Mouse (Mus musculus): Measurements from ENCODE around the gene Cask.
A peak's percentile ranks its signal among the peaks of the same experiment; 100 is the strongest.
"Not testable (repeated sequence)": the region's sequence is repeated elsewhere in the genome, so short reads cannot be mapped to it uniquely, and the experiment has no call there.

Gene Cask

GRCm38 (mm10) chrX:13851285-13851684 lies at the start of gene Cask:
Gene Cask (minus strand): TSS chrX:13851367.
- DNase-seq (ENCODE audit: low spot score in 2 of 2): no peak

- no peak for DNase-seq (ENCODE audit: low spot score in 2 of 2)
Measured at GRCm38 (mm10) chrX:13889976-13890375, 38.8 kb upstream of the Cask start.

- no peak for DNase-seq (ENCODE audit: low spot score in 2 of 2)
Measured at GRCm38 (mm10) chrX:13884348-13884747, 33.2 kb upstream of the Cask start.

DNA sequence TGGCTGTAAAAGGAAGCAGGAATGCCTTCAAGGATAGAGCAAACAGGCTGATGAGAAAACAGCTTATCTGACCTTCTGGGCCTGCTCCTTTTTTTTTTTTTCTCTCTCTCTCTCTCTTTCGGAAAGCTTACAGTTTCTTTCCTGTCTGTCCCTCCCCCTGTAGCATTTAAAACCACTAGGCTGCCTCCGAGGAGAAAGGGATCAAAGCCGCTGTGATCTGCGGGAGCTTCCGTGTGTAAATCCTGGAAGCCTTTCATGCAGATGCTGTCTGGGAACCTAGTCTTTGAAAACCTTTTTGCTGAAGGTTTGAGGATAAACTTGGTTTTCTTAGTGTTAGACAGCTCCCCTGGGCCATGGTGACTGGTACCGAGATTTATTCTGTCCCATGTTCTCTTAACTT lies 30.8 kb upstream of the Cask start:
- DNase-seq (ENCODE audit: low spot score in 2 of 2): no peak

DNA sequence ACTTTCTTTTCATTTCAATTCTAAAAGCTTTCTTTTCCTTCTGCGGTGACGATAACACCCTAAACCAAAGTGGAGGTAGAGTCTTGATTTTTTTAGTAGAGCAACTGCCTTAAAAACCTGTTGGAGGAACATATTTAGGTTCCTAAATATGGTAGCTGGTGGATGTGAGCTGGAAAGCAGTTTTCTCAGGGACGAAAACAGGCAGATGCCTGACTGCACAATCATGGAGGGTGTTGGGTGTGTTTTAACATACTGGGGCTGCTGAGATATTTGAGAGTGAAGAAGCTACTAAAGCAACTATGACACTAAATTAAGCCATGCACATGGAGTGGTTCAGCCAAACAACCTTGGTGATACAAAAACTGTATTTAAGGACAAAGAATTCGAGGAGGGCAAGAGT lies 9.0 kb upstream of the Cask start:
- DNase-seq (ENCODE audit: low spot score in 2 of 2): no peak

- no peak for DNase-seq (ENCODE audit: low spot score in 2 of 2)
Measured at GRCm38 (mm10) chrX:13859051-13859450, 7.9 kb upstream of the Cask start.

DNA sequence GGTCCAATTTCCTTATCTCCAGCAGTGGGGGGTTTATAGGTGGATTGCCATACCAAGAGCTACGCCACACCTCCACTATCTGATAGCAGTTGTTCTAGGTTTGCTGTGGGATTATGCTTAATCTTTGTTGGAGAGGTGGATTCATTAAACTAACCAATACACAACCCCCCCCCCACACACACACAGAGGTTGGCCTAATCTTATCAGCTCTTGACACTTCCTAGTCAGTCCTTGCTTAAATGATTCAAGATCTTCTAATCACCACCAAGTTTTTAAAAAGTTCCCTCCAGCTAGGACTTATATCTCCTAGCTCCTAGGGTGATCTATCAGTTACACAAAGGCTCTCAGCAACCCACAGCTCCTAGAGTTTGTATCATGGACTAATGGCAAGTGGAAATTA lies 2.7 kb downstream of the Cask start:
- DNase-seq (ENCODE audit: low spot score in 2 of 2): no peak

GRCm38 (mm10) chrX:13847502-13847851 lies 3.7 kb downstream of the Cask start:
- no peak for DNase-seq (ENCODE audit: low spot score in 2 of 2)

DNA sequence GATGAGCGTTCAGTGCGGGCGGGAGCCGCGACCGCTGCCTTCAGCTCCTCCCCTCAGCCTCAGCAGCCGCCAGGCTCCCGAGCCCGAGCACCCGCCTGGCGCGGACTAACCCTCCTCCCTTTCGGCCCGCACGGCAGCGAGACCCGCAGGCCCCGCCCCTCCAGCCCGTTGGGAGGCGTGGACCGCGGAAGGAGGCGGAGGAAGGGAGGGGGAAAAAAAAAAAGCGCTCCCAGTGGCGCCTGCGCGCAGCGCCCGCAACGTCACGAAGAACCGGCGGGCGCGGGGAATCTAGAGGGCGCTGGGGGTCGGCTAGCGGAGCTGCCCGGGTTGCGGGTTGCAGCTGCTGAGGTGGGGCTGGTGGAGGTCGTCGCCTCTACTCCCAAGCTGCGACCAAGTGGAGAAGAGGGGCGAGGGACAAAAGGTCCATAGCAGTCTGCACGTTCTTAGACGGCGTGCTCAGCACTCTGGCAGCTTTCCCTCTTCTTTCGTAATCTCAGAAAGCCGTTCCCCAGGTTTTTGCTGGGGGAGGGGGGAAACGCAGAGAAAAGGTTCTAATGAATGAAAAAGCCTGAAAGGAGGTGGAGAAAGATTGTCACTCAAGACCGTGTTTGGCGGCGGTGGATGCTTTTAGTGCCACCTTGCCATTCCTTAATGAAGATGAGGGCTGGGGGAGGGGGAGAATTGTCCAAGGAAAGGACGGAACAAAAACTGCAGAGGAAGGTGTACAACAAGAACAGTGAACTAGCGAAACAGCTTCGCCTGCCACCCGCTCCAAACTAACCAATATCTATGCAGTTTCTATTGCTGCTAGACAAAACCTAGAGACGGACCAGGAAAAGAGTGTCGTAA lies 4.3 kb downstream of the Cask start:
- peak; percentile 54 to 73 for DNase-seq (ENCODE audit: low spot score in 2 of 2)

DNA sequence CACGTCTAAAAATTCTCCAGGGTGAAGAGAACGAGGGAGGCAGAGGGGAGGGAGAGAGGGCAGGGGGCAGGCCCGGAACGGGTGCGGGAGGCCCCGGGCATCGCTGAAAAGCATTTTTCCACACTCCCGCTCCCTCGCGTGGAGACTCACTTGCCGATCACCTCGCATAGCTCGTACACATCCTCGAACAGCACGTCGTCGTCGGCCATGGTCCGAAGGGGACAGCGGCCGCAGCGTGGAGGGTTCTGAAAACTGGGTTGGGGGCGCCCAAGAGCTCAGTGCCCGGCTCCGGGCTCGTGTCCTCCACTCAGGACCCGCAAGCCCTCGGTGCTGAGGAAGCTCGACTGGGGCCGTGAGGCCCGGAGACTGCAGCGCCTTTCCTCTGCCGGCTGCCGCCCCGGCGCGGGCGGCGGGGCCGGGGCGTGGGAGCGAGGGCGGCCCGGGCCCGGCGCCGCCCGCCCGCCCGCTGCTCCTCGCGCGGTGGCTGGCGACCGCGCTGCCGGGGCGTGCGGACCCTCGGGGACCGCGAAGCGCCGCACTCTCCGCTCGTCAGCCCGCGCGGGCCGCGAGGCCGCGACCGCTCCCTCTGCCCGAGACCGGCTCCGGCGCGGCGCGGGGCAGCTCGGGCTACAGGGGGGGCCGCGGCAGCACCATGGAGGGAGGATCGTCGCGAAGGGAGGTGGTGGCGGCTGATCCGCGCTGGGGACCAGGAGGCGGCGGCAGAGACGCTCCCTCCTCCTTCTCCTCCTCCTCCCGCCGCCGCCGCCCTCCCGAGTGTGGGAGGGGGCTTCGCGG lies 5.1 kb downstream of the Cask start:
- peak in 1 of 2 experiments; percentile 25 for DNase-seq (ENCODE audit: low spot score in 2 of 2)

DNA sequence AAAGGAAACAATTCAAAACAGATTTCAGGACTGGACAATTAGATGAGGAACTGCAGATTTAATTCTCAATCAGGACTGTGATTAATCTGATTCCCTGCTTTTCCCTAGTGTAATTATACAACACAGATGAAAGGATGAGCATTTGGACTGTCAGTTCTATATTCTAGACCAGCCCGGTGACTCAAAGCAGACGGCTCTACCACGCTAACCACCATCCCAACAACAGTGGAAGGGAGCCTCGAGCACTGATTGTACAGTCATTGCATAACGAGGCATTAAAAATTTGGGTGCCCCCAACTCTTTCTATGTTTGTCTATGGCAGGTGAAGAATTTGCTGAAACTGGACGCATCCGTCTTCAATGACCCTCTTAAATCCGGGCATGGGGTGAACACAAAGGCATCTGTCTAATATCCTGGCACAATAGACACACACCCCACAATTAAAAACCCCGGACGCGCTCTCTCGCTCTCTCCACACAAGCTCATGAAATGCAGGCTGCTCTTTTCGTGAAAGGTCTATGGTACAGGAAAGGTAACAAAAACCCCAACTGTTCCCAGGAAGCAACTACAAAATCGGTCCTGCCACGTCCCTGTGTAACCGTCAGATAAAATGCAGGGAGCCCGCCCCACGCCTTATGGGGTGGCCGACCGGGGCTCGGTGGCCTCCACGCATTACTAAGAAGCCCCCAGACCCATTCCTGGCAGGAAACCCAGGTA lies 5.9 kb downstream of the Cask start:
- peak; percentile 4 to 7 for DNase-seq (ENCODE audit: low spot score in 2 of 2)

DNA sequence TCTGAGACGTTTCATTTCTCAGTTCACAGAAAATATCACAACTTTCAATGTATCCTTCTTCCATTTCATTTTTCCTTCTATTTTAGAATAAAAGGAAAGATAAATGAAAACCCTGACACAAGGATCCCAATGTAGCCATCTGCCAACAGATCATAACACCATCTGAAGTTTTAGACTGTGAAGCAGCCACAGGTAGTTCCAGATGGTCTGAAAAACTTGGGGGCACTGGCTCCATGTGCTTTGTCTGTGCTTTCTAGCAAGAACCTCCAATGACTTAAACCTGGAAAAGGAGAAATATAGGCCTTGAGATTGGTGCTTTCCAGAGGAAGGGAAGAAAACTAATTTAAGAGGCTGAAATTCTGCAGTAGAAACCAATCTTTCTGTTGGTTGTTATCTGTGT lies 28.4 kb downstream of the Cask start:
- DNase-seq (ENCODE audit: low spot score in 2 of 2): no peak

- no peak for DNase-seq (ENCODE audit: low spot score in 2 of 2)
Measured at GRCm38 (mm10) chrX:13798754-13799153, 52.4 kb downstream of the Cask start.

GRCm38 (mm10) chrX:13765672-13766071 lies 85.5 kb downstream of the Cask start:
- DNase-seq (ENCODE audit: low spot score in 2 of 2): no peak

GRCm38 (mm10) chrX:13765024-13765423 lies 86.1 kb downstream of the Cask start:
- no peak for DNase-seq (ENCODE audit: low spot score in 2 of 2)

- DNase-seq (ENCODE audit: low spot score in 2 of 2): no peak
Measured at GRCm38 (mm10) chrX:13757279-13758005, 93.7 kb downstream of the Cask start.

GRCm38 (mm10) chrX:13741110-13741509 lies 110.1 kb downstream of the Cask start:
- no peak for DNase-seq (ENCODE audit: low spot score in 2 of 2)

- DNase-seq (ENCODE audit: low spot score in 2 of 2): not testable (repeated sequence)
Measured at GRCm38 (mm10) chrX:13730785-13731184, 120.4 kb downstream of the Cask start.

- DNase-seq (ENCODE audit: low spot score in 2 of 2): no peak
Measured at GRCm38 (mm10) chrX:13729835-13730480, 121.2 kb downstream of the Cask start.

- DNase-seq (ENCODE audit: low spot score in 2 of 2): no peak
Measured at GRCm38 (mm10) chrX:13725573-13726403, 125.4 kb downstream of the Cask start.
